In genomic region chr17:35425474-35425873, GRCm38 (mm10) we compare ENCODE assay signal across 8 mouse cellular contexts. TPM values are rescaled to one million over a fixed set of nuclear protein-coding genes. Genes with fewer than 3 reads are reported as not detected.
DNase-seq lines count a peak whose midpoint lies in the region; ATAC-seq and TF ChIP-seq lines count a peak whose summit lies in the region.
"Not testable (repeated sequence)": the region's sequence is repeated elsewhere in the genome, so short reads cannot be mapped to it uniquely, and the experiment has no call there.

No protein-coding gene starts in this region.

- not testable (repeated sequence) for H3K27ac ChIP-seq in forebrain, embryonic 16.5 days (ENCODE audit: low read length); hindbrain, embryonic 13.5 days; liver, postnatal 0 days (ENCODE audit: low read depth); midbrain, embryonic 16.5 days (ENCODE audit: low read length); stomach, embryonic 15.5 days

- not testable (repeated sequence) for H3K9me3 ChIP-seq in forebrain, embryonic 16.5 days (ENCODE audit: control insufficient read depth, low read length); hindbrain, embryonic 13.5 days; liver, postnatal 0 days (ENCODE audit: low read length); midbrain, embryonic 16.5 days (replicated peaks; ENCODE audit: control insufficient read depth, low read length, poor library complexity, severe bottlenecking); stomach, embryonic 15.5 days

- not testable (repeated sequence) for ATAC-seq in forebrain, embryonic 16.5 days
- 0 out of 2 replicates have a peak, but pooled peaks have one; percentile 52 for ATAC-seq in hindbrain, embryonic 13.5 days (ENCODE audit: low FRiP score)
- ATAC-seq in liver, postnatal 0 days: peak; percentile 16; the same call in 1 of the 2 replicates
- peak; percentile 44; the same call in 1 of the 2 replicates for ATAC-seq in midbrain, embryonic 16.5 days
- ATAC-seq in stomach, embryonic 15.5 days (ENCODE audit: insufficient read depth, low FRiP score, low read depth): peak; percentile 49; the same call in 1 of the 2 replicates

- H3K4me2 ChIP-seq in forebrain, embryonic 16.5 days (ENCODE audit: low read length): peak overlapping the region; percentile 55
- peak overlapping the region; percentile 69 for H3K4me2 ChIP-seq in hindbrain, embryonic 13.5 days
- peak overlapping the region; percentile 67 for H3K4me2 ChIP-seq in liver, postnatal 0 days (ENCODE audit: low read depth, low read length)
- peak overlapping the region; percentile 68 for H3K4me2 ChIP-seq in midbrain, embryonic 16.5 days (ENCODE audit: low read length)
- H3K4me2 ChIP-seq in stomach, embryonic 15.5 days: peak overlapping the region; percentile 69

- not testable (repeated sequence) for H3K27me3 ChIP-seq in forebrain, embryonic 16.5 days (replicated peaks; ENCODE audit: control insufficient read depth, insufficient read depth, low read length); midbrain, embryonic 16.5 days (ENCODE audit: control insufficient read depth, insufficient read depth, low read depth, low read length)
- H3K27me3 ChIP-seq in hindbrain, embryonic 13.5 days: peaks cover 45% of the 10 kb centered on the region
- H3K27me3 ChIP-seq in liver, postnatal 0 days (ENCODE audit: insufficient read depth, low read length): peaks cover 12% of the 10 kb centered on the region
- H3K27me3 ChIP-seq in stomach, embryonic 15.5 days (replicated peaks): peaks cover 22% of the 10 kb centered on the region

- WGBS in forebrain, embryonic 16.5 days: 12% methylated on average over 28 of the region's 28 CpGs
- WGBS in hindbrain, embryonic 13.5 days: 10% methylated on average over 28 of the region's 28 CpGs
- 15% methylated on average over 28 of the region's 28 CpGs for WGBS in liver, postnatal 0 days (ENCODE audit: insufficient replicate concordance)
- WGBS in midbrain, embryonic 16.5 days: 9% methylated on average over 28 of the region's 28 CpGs
- WGBS in stomach, embryonic 15.5 days: 16% methylated on average over 28 of the region's 28 CpGs

- DNase-seq in A20 (ENCODE audit: low read depth, low spot score): peak; percentile 34
- DNase-seq in embryo, embryonic 10 days (ENCODE audit: low spot score): peak; percentile 23
- DNase-seq in kidney, postnatal 4 days: peak; percentile 30 to 50
- peak; percentile 34 for DNase-seq in liver, postnatal 0 days

- not testable (repeated sequence) for H3K9ac ChIP-seq in forebrain, embryonic 16.5 days (replicated peaks; ENCODE audit: low read depth, low read length); hindbrain, embryonic 13.5 days; liver, postnatal 0 days (replicated peaks); stomach, embryonic 15.5 days
- 0 out of 2 replicates have a peak overlapping the region, but pooled peaks have one; percentile 6 for H3K9ac ChIP-seq in midbrain, embryonic 16.5 days (ENCODE audit: low read depth, low read length)

- not testable (repeated sequence) for H3K4me3 ChIP-seq in forebrain, embryonic 16.5 days (replicated peaks; ENCODE audit: low read length)
- peak overlapping the region; percentile 39 for H3K4me3 ChIP-seq in hindbrain, embryonic 13.5 days
- peak overlapping the region; percentile 40; the same call in 1 of the 2 replicates for H3K4me3 ChIP-seq in liver, postnatal 0 days (ENCODE audit: low read depth, low read length)
- peak overlapping the region; percentile 41 for H3K4me3 ChIP-seq in midbrain, embryonic 16.5 days (ENCODE audit: low read depth, low read length)
- peak overlapping the region; percentile 36 for H3K4me3 ChIP-seq in stomach, embryonic 15.5 days (replicated peaks)

- not testable (repeated sequence) for H3K36me3 ChIP-seq in forebrain, embryonic 16.5 days (ENCODE audit: control insufficient read depth, insufficient read depth); hindbrain, embryonic 13.5 days; liver, postnatal 0 days (replicated peaks; ENCODE audit: insufficient read depth, low read length); midbrain, embryonic 16.5 days (ENCODE audit: control insufficient read depth, insufficient read depth, low read length); stomach, embryonic 15.5 days

- TF ChIP-seq CTCF in liver, postnatal 0 days (IDR thresholded peaks at IDR 0.05; ENCODE audit: low read depth): not testable (repeated sequence)

- not testable (repeated sequence) for TF ChIP-seq EP300 in liver, postnatal 0 days (IDR thresholded peaks at IDR 0.05; ENCODE audit: low read depth)

- H3K4me1 ChIP-seq in forebrain, embryonic 16.5 days (replicated peaks; ENCODE audit: control insufficient read depth, insufficient read depth, low read length); liver, postnatal 0 days (ENCODE audit: insufficient read depth); midbrain, embryonic 16.5 days (ENCODE audit: control insufficient read depth, insufficient read depth, low read length); stomach, embryonic 15.5 days: not testable (repeated sequence)
- peaks cover 12% of the 10 kb centered on the region for H3K4me1 ChIP-seq in hindbrain, embryonic 13.5 days (replicated peaks)

RNA-seq across cellular contexts. Expression of gene H2-Q6, which starts 0.8 kb away (rescaled TPM):
- polyA plus RNA-seq in forebrain, embryonic 16.5 days (2015; fragmentation: Nextera tagmentation; extraction: Ambion mirVana): 0.36 and 0.60 TPM in 2 replicates
- 0.30 and 0.34 TPM in 2 replicates for polyA plus RNA-seq in hindbrain, embryonic 13.5 days (2015; fragmentation: Nextera tagmentation; extraction: Ambion mirVana)
- 3.7 TPM in 2 replicates for polyA plus RNA-seq in liver, postnatal 0 days (2015; fragmentation: Nextera tagmentation; extraction: Ambion mirVana)
- polyA plus RNA-seq in midbrain, embryonic 16.5 days (2015; fragmentation: Nextera tagmentation; extraction: Ambion mirVana): 1.1 and 1.3 TPM in 2 replicates
- polyA plus RNA-seq in stomach, embryonic 15.5 days (2015; fragmentation: Nextera tagmentation; extraction: Ambion mirVana): 1.3 and 1.7 TPM in 2 replicates

RNA-seq across cellular contexts. Expression of gene H2-Q7, which starts 13.5 kb away (rescaled TPM):
- polyA plus RNA-seq in forebrain, embryonic 16.5 days (2015; fragmentation: Nextera tagmentation; extraction: Ambion mirVana): 0.99 and 3.1 TPM in 2 replicates
- polyA plus RNA-seq in hindbrain, embryonic 13.5 days (2015; fragmentation: Nextera tagmentation; extraction: Ambion mirVana): 2.4 TPM in 2 replicates
- 7.5 and 7.9 TPM in 2 replicates for polyA plus RNA-seq in liver, postnatal 0 days (2015; fragmentation: Nextera tagmentation; extraction: Ambion mirVana)
- 3.8 and 4.6 TPM in 2 replicates for polyA plus RNA-seq in midbrain, embryonic 16.5 days (2015; fragmentation: Nextera tagmentation; extraction: Ambion mirVana)
- polyA plus RNA-seq in stomach, embryonic 15.5 days (2015; fragmentation: Nextera tagmentation; extraction: Ambion mirVana): 4.8 and 5.6 TPM in 2 replicates

RNA-seq across cellular contexts. Expression of gene H2-Q10, which starts 44.4 kb away (rescaled TPM):
- 0.14 TPM in 1 of 2 replicates, not detected in the other for polyA plus RNA-seq in forebrain, embryonic 16.5 days (2015; fragmentation: Nextera tagmentation; extraction: Ambion mirVana)
- 0.10 and 0.23 TPM in 2 replicates for polyA plus RNA-seq in hindbrain, embryonic 13.5 days (2015; fragmentation: Nextera tagmentation; extraction: Ambion mirVana)
- 621 and 683 TPM in 2 replicates for polyA plus RNA-seq in liver, postnatal 0 days (2015; fragmentation: Nextera tagmentation; extraction: Ambion mirVana)
- polyA plus RNA-seq in midbrain, embryonic 16.5 days (2015; fragmentation: Nextera tagmentation; extraction: Ambion mirVana): 0.30 and 0.31 TPM in 2 replicates
- 16.3 and 29.3 TPM in 2 replicates for polyA plus RNA-seq in stomach, embryonic 15.5 days (2015; fragmentation: Nextera tagmentation; extraction: Ambion mirVana)

RNA-seq across cellular contexts. Expression of gene H2-Q4, which starts 46.1 kb away (rescaled TPM):
- polyA plus RNA-seq in forebrain, embryonic 16.5 days (2015; fragmentation: Nextera tagmentation; extraction: Ambion mirVana): 0.65 TPM in 2 replicates
- polyA plus RNA-seq in hindbrain, embryonic 13.5 days (2015; fragmentation: Nextera tagmentation; extraction: Ambion mirVana): 1.0 and 1.2 TPM in 2 replicates
- polyA plus RNA-seq in liver, postnatal 0 days (2015; fragmentation: Nextera tagmentation; extraction: Ambion mirVana): 4.1 and 5.6 TPM in 2 replicates
- polyA plus RNA-seq in midbrain, embryonic 16.5 days (2015; fragmentation: Nextera tagmentation; extraction: Ambion mirVana): 0.65 and 0.97 TPM in 2 replicates
- 4.8 and 4.9 TPM in 2 replicates for polyA plus RNA-seq in stomach, embryonic 15.5 days (2015; fragmentation: Nextera tagmentation; extraction: Ambion mirVana)

Comparison
In these comparisons a context has a peak if more than half of its experiments do, and no peak if none do; other contexts are left out.
1. RNA of gene H2-Q10, which starts 44.4 kb away (polyA plus RNA-seq): 621 to 683 TPM in liver, postnatal 0 days and 16.3 to 29.3 TPM in stomach, embryonic 15.5 days; 0.30 to 0.31 TPM in midbrain, embryonic 16.5 days, 0.14 TPM in forebrain, embryonic 16.5 days and 0.10 to 0.23 TPM in hindbrain, embryonic 13.5 days; every median in the first group is over 10 times any median in the second.
2. Peak in every context shown above with its lines, with median percentiles within 50 percentile points of each other: DNase-seq and H3K4me2 ChIP-seq.